Mouse (Mus musculus): ENCODE results near the gene Fnbp1l.

DNA sequence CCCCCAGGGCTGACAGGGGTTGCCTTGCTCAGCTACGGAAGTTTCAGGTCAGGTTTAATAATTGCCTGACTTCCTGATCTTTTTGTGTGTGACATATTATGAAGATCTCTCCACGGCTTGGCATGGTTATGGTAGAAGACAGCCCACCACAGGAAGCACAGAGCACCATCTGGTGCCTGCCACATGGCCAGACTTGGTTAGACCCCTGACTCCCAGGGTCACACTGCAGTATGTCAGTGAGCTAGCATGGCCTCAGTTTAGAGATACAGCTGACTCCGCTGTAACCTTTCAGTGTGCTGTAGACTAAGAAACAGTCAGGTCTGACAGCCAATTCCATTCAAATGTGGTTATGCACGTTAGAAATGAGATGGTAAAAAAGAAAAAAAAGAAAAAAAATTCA, 101.8 kb downstream of the Fnbp1l start:
- TF ChIP-seq CTCF (IDR thresholded peaks at IDR 0.05; ENCODE audit: low read depth) (no peak), EP300 (IDR thresholded peaks at IDR 0.05; ENCODE audit: low read depth) (no peak)
